Mouse (Mus musculus): ENCODE results near the gene Srr. TPM values are rescaled to one million over a fixed set of nuclear protein-coding genes. Genes with fewer than 3 reads are reported as not detected.

Gene Srr
- polyA plus RNA-seq, 1 experiment from 2014 or later = 10.0 TPM

DNA sequence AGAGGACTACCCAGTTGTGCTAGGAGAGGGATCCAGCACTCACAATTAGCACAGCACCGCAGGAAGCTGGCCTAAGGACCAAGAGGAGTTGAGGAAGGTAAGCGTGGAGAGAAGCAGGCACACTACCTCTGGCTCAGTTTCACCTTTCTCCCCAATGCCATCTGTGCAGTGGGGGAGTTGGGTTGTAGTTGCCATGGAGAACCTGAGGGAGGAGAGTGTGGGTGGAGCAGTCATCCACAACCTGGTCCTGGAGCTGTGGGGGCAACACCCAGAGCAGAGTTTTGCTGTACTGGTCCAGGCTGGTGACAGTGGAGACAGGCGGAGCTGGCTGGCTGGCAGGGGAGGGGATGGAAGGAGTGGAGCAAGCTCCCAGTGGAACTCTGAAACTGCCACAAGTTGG lies 51.1 kb downstream of the Srr start:
- H3K27ac ChIP-seq (ENCODE audit: low read depth, low read length) = no peak overlapping the region
- H3K36me3 ChIP-seq (ENCODE audit: control insufficient read depth, insufficient read depth, low read length) = no peaks in the 10 kb centered on the region
- ATAC-seq (replicated peaks; ENCODE audit: low FRiP score) (no peak), DNase-seq (ENCODE audit: low spot score) (no peak)
- no peaks in the 10 kb centered on the region for H3K9me3 ChIP-seq (ENCODE audit: control insufficient read depth, low read length)
- no peak overlapping the region for H3K4me3 ChIP-seq (ENCODE audit: low read depth, low read length)
- 64% methylated on average over 3 of the region's 3 CpGs for WGBS
- no peaks in the 10 kb centered on the region for H3K27me3 ChIP-seq (replicated peaks; ENCODE audit: control insufficient read depth, insufficient read depth, low read length)
- no peak overlapping the region for H3K4me2 ChIP-seq
- H3K4me1 ChIP-seq (replicated peaks; ENCODE audit: control insufficient read depth, insufficient read depth, low read length) = no peaks in the 10 kb centered on the region; the same call in 1 of the 2 replicates
- H3K9ac ChIP-seq (ENCODE audit: low read depth, low read length) = no peak overlapping the region

DNA sequence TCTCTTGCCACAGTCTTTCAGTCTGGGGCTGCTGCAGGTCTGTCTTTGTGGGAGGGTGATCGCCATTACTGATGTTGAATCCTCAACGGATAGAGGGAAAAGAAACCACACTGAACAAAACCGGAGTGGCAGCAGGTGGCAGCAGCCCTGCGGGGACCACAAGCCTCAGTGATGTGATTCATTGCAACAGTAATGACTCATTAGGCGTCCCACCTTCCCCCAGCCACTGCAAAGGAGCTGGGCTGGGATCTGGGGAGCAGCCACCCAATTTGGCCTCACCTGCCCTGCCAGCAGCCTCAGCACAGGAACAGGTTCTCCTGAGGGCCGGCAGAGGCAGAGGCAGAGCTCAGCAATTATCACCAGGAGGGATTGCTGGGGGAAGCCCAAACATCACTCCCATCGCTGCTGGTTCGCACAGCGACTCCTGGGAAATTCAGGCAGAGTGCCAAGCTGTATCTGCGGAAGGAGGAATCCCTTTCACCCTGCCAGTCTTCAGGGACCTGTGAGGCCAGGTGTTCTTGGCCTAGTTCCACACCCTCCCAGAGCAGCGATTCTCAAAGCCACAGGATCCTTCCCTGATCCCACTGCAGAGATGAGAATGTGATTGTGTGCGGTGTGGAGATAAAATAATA lies 54.6 kb downstream of the Srr start:
- 56% methylated on average over 12 of the region's 12 CpGs for WGBS
- ATAC-seq (replicated peaks; ENCODE audit: low FRiP score) = no peak
- Histone ChIP-seq H3K9me3 (ENCODE audit: control insufficient read depth, low read length) (no peaks in the 10 kb centered on the region), H3K9ac (ENCODE audit: low read depth, low read length) (no peak overlapping the region), H3K4me1 (replicated peaks; ENCODE audit: control insufficient read depth, insufficient read depth, low read length) (no peaks in the 10 kb centered on the region), H3K36me3 (ENCODE audit: control insufficient read depth, insufficient read depth, low read length) (peaks cover 5% of the 10 kb centered on the region; the same call in 1 of the 2 replicates), H3K4me2 (no peak overlapping the region), H3K4me3 (ENCODE audit: low read depth, low read length) (no peak overlapping the region), H3K27ac (ENCODE audit: low read depth, low read length) (no peak overlapping the region), H3K27me3 (replicated peaks; ENCODE audit: control insufficient read depth, insufficient read depth, low read length) (no peaks in the 10 kb centered on the region)
- no peak for DNase-seq (ENCODE audit: low spot score)

DNA sequence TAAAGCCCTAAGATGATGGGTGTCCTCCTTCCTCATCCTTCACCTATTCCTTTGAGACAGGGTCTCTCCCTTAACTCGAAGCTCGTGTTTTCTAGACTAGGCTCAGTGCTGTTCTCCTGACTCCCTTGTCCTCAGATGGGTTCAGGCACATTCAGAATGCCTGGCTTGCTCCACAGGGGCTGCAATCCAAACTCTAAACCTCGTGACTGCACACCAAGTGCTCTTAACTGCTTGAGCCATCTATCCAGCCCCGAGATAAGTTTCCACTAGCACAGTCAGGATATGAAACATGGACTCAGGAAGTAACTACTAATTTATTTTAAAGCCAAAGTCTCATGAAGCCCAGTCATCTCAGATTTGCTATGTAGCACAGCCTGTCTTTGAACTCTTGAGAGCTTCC lies 55.2 kb downstream of the Srr start:
- DNase-seq (ENCODE audit: low spot score) (no peak), ATAC-seq (replicated peaks; ENCODE audit: low FRiP score) (no peak)
- Histone ChIP-seq H3K27me3 (replicated peaks; ENCODE audit: control insufficient read depth, insufficient read depth, low read length) (no peaks in the 10 kb centered on the region), H3K4me3 (ENCODE audit: low read depth, low read length) (no peak overlapping the region), H3K36me3 (ENCODE audit: control insufficient read depth, insufficient read depth, low read length) (peaks cover 5% of the 10 kb centered on the region; the same call in 1 of the 2 replicates), H3K4me1 (replicated peaks; ENCODE audit: control insufficient read depth, insufficient read depth, low read length) (no peaks in the 10 kb centered on the region), H3K4me2 (no peak overlapping the region), H3K27ac (ENCODE audit: low read depth, low read length) (no peak overlapping the region), H3K9ac (ENCODE audit: low read depth, low read length) (no peak overlapping the region), H3K9me3 (ENCODE audit: control insufficient read depth, low read length) (no peaks in the 10 kb centered on the region)
- 78% methylated on average over 4 of the region's 4 CpGs for WGBS

GRCm38 (mm10) chr11:74869603-74870002 lies 56.1 kb downstream of the Srr start:
- Histone ChIP-seq H3K4me3 (ENCODE audit: low read depth, low read length) (no peak overlapping the region), H3K27ac (ENCODE audit: low read depth, low read length) (no peak overlapping the region), H3K4me2 (no peak overlapping the region), H3K9ac (ENCODE audit: low read depth, low read length) (no peak overlapping the region), H3K27me3 (replicated peaks; ENCODE audit: control insufficient read depth, insufficient read depth, low read length) (no peaks in the 10 kb centered on the region), H3K9me3 (ENCODE audit: control insufficient read depth, low read length) (no peaks in the 10 kb centered on the region), H3K4me1 (replicated peaks; ENCODE audit: control insufficient read depth, insufficient read depth, low read length) (no peaks in the 10 kb centered on the region), H3K36me3 (ENCODE audit: control insufficient read depth, insufficient read depth, low read length) (peaks cover 5% of the 10 kb centered on the region; the same call in 1 of the 2 replicates)
- no peak for ATAC-seq (replicated peaks; ENCODE audit: low FRiP score)
- WGBS = 82% methylated on average over 6 of the region's 6 CpGs
- no peak for DNase-seq (ENCODE audit: low spot score)

GRCm38 (mm10) chr11:74868046-74868760 lies 57.5 kb downstream of the Srr start:
- Histone ChIP-seq H3K36me3 (ENCODE audit: control insufficient read depth, insufficient read depth, low read length) (peaks cover 5% of the 10 kb centered on the region; the same call in 1 of the 2 replicates), H3K27me3 (replicated peaks; ENCODE audit: control insufficient read depth, insufficient read depth, low read length) (no peaks in the 10 kb centered on the region), H3K9me3 (ENCODE audit: control insufficient read depth, low read length) (no peaks in the 10 kb centered on the region), H3K4me3 (ENCODE audit: low read depth, low read length) (no peak overlapping the region), H3K4me1 (replicated peaks; ENCODE audit: control insufficient read depth, insufficient read depth, low read length) (no peaks in the 10 kb centered on the region), H3K27ac (ENCODE audit: low read depth, low read length) (no peak overlapping the region), H3K4me2 (no peak overlapping the region), H3K9ac (ENCODE audit: low read depth, low read length) (no peak overlapping the region)
- ATAC-seq (replicated peaks; ENCODE audit: low FRiP score) = no peak
- 86% methylated on average over 13 of the region's 13 CpGs for WGBS
- DNase-seq (ENCODE audit: low spot score) = no peak

- no peak for ATAC-seq (replicated peaks; ENCODE audit: low FRiP score)
- Histone ChIP-seq H3K4me2 (no peak overlapping the region), H3K36me3 (ENCODE audit: control insufficient read depth, insufficient read depth, low read length) (peaks cover 5% of the 10 kb centered on the region; the same call in 1 of the 2 replicates), H3K4me3 (ENCODE audit: low read depth, low read length) (no peak overlapping the region), H3K4me1 (replicated peaks; ENCODE audit: control insufficient read depth, insufficient read depth, low read length) (no peaks in the 10 kb centered on the region), H3K9ac (ENCODE audit: low read depth, low read length) (no peak overlapping the region), H3K9me3 (ENCODE audit: control insufficient read depth, low read length) (no peaks in the 10 kb centered on the region), H3K27me3 (replicated peaks; ENCODE audit: control insufficient read depth, insufficient read depth, low read length) (no peaks in the 10 kb centered on the region), H3K27ac (ENCODE audit: low read depth, low read length) (no peak overlapping the region)
- no peak for DNase-seq (ENCODE audit: low spot score)
- WGBS = 85% methylated on average over 2 of the region's 2 CpGs
These were observed 58.6 kb downstream of the Srr start for GRCm38 (mm10) chr11:74867181-74867580.

- H3K27ac ChIP-seq (ENCODE audit: low read depth, low read length) = no peak overlapping the region
- H3K27me3 ChIP-seq (replicated peaks; ENCODE audit: control insufficient read depth, insufficient read depth, low read length) = no peaks in the 10 kb centered on the region
- 80% methylated on average over 4 of the region's 4 CpGs for WGBS
- no peaks in the 10 kb centered on the region for H3K4me1 ChIP-seq (replicated peaks; ENCODE audit: control insufficient read depth, insufficient read depth, low read length)
- no peak for ATAC-seq (replicated peaks; ENCODE audit: low FRiP score)
- H3K4me3 ChIP-seq (ENCODE audit: low read depth, low read length) = no peak overlapping the region
- no peak for DNase-seq (ENCODE audit: low spot score)
- H3K9me3 ChIP-seq (ENCODE audit: control insufficient read depth, low read length) = no peaks in the 10 kb centered on the region
- H3K9ac ChIP-seq (ENCODE audit: low read depth, low read length) = no peak overlapping the region
- H3K4me2 ChIP-seq = no peak overlapping the region
- H3K36me3 ChIP-seq (ENCODE audit: control insufficient read depth, insufficient read depth, low read length) = peaks cover 5% of the 10 kb centered on the region; the same call in 1 of the 2 replicates
These were observed 59.1 kb downstream of the Srr start for GRCm38 (mm10) chr11:74866640-74867039.

- no peak overlapping the region for H3K27ac ChIP-seq (ENCODE audit: low read depth, low read length)
- no peak overlapping the region for H3K9ac ChIP-seq (ENCODE audit: low read depth, low read length)
- no peaks in the 10 kb centered on the region for H3K4me1 ChIP-seq (replicated peaks; ENCODE audit: control insufficient read depth, insufficient read depth, low read length)
- H3K36me3 ChIP-seq (ENCODE audit: control insufficient read depth, insufficient read depth, low read length) = peaks cover 5% of the 10 kb centered on the region; the same call in 1 of the 2 replicates
- H3K9me3 ChIP-seq (ENCODE audit: control insufficient read depth, low read length) = no peaks in the 10 kb centered on the region
- 79% methylated on average over 9 of the region's 9 CpGs for WGBS
- no peak overlapping the region for H3K4me3 ChIP-seq (ENCODE audit: low read depth, low read length)
- H3K4me2 ChIP-seq = no peak overlapping the region
- no peak for DNase-seq (ENCODE audit: low spot score)
- no peaks in the 10 kb centered on the region for H3K27me3 ChIP-seq (replicated peaks; ENCODE audit: control insufficient read depth, insufficient read depth, low read length)
- ATAC-seq (replicated peaks; ENCODE audit: low FRiP score) = no peak
These were observed 60.5 kb downstream of the Srr start for GRCm38 (mm10) chr11:74865252-74865651.

DNA sequence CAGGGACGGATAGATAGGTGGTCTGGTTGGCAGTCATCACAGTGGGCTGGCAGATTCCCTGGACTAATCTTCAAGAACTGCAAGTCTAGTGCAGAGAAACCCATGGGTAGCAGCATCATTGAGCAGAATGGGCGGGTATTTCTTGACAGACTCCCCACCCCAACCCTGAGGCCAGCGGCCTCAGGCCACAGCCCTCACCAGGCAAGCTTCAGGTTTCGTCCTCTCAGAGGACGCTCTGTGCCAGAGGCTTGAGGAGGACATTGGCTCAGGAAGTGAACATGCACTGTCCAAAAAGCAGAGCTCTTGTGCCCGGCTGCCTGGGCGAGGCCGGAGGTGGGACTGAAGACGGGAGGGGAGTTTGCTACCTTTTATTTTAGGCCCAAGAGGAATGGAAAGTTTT lies 61.3 kb downstream of the Srr start:
- ATAC-seq (replicated peaks; ENCODE audit: low FRiP score) = no peak
- H3K9ac ChIP-seq (ENCODE audit: low read depth, low read length) = no peak overlapping the region

More for the DNA sequence above, 61.3 kb downstream of the Srr start:
- Histone ChIP-seq H3K4me1 (replicated peaks; ENCODE audit: control insufficient read depth, insufficient read depth, low read length) (no peaks in the 10 kb centered on the region), H3K9me3 (ENCODE audit: control insufficient read depth, low read length) (no peaks in the 10 kb centered on the region), H3K27me3 (replicated peaks; ENCODE audit: control insufficient read depth, insufficient read depth, low read length) (no peaks in the 10 kb centered on the region), H3K4me3 (ENCODE audit: low read depth, low read length) (no peak overlapping the region), H3K27ac (ENCODE audit: low read depth, low read length) (no peak overlapping the region), H3K4me2 (no peak overlapping the region), H3K36me3 (ENCODE audit: control insufficient read depth, insufficient read depth, low read length) (peaks cover 5% of the 10 kb centered on the region; the same call in 1 of the 2 replicates)
- DNase-seq (ENCODE audit: low spot score) = no peak
- 84% methylated on average over 9 of the region's 9 CpGs for WGBS
